Mouse (Mus musculus) frontal cortex, adult (tissue): ENCODE measurements around the gene Sh3tc1.

ENCODE experiments used
- ATAC-seq: cut with Nextera tagmentation; 2 replicates; pipeline ENCODE4 v1.9.2; 2017; ENCODE audit warnings: mild to moderate bottlenecking, moderate library complexity, mixed read lengths; ENCODE audit not compliant: low TSS enrichment

Gene Sh3tc1

DNA sequence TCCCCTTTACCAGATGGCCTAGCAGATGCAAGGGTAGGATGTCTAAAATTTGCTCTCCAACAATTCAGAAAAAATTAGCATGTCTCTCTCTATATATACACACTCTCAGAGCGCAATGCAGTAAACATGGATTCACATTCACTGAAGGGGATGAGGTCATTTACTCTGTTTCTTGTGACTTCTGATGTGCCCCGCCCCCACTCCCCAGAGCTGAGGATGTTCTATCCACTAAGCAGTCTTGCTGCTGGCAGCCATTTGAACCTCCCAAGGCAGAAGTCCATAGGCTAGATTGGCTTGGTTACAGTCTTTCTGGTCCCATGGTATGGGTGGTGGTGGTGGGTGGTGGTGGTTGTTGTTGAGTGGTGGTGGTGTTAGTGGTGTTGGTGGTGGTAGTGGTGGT is 17.9 kb downstream of the Sh3tc1 start:
- ATAC-seq = no peak

DNA sequence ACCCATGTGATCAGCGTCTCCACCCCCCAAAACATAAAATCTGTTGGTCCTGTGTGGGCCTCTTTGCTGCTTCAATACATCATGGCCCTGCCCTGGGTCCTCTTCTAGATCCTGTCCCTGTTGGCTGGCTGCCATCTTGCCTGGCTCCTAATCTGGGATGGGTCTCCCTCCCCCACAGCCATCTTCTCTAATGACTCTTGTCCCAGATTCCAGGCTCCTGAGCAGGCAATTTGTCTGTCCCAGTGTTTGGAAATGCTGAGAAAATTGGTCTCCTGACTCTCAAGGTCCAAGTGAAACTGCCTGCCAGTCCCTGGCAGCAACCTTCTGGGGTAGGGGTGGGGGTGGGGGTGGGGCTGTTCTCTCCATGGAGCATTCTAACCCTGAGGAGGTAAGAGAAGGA is 19.9 kb downstream of the Sh3tc1 start:
- no peak for ATAC-seq

GRCm38 (mm10) chr5:35719343-35719742 is 20.4 kb downstream of the Sh3tc1 start:
- ATAC-seq = no peak

DNA sequence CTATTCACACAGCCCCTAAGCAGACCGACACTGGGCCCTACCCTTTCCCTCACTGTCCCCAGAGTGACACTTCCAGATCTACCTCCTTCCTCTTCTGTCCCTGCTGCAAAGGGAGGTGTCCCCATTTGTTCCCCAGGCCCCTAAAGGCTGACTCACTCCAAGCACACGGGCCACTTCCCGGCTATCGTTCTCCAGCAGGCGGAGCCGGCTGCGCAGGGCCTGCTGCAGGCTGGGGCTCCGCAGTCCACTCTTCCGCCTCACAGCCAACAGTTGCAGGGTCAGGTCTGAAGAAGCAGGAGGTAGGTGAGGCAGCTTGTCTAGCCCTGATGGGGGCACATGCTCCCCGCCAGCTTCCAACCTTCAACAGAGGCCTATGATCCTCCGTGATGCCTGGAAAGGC is 21.0 kb downstream of the Sh3tc1 start:
- ATAC-seq = no peak

DNA sequence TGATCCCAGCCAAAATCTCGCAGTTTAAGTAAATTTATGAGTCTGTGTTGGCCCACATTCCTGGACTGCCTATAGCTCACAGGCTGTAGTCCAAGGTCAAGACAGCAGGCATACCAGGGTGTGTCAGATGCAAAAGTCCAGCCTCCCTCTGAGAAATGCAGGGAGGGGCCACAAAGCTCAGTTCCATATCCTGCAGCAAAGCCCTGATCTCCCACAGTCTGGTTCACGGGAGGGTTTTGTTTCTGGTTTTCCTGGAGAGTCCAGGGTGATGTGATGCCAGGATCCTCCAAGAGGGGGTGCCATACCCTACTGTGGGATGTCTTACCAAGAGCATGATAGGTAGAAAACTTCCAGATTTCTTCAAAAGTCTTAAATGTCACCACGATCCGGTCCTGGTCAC is 21.8 kb downstream of the Sh3tc1 start:
- peak; percentile 58; the same call in 1 of the 2 replicates for ATAC-seq

DNA sequence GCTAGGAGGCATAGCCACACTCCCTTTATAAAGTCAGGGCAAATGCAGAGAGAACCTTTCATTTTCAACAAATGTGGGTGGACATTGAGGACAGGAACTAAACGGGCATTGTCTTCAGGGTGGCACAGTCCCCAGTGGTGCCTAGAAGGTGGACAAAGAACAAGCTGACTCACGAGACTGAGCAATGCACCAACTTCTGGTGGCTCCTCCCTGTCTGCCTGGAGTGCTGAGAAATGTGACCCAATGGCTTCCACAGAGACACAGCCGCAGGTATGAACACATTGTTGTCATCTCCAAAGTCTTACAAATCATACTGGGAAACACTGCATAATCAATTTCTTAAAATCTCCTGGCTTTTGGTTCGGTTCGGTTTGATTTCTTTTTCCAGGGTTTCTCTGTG is 22.3 kb downstream of the Sh3tc1 start:
- no peak for ATAC-seq

DNA sequence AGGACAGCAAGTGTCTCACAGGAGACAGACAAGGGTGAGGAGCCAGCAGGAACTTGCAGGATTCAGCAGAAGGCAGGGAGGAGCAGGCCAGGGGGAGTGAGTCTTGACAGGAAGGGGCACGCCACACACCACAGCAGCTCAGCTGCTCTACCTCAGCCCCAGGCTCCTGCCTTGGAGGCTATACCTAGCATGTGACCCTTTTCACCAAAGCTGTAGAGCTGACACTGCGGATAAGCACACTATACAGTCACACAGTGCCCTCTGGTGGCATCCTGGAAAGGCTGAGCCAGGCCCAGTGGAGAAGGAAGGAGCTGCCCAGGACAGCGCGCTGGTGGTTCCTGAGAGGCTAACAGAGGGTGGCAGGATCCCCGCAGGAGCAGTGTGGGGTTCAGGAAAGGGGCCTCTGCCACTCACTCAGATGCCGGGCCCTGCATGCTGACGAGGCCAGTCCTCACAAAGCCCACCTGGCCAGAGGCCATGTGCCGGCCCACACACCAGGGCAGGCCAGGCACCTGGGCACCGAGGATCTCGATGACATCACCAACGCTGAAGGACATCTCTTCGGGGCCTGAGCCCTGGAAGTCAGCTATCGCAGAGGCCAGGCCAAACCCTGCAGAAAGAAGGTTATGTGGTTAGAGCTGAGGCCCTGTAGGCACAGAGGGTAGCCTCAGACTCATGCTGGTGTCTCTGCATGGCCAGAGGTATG is 26.0 kb downstream of the Sh3tc1 start:
- ATAC-seq = peak; percentile 95

DNA sequence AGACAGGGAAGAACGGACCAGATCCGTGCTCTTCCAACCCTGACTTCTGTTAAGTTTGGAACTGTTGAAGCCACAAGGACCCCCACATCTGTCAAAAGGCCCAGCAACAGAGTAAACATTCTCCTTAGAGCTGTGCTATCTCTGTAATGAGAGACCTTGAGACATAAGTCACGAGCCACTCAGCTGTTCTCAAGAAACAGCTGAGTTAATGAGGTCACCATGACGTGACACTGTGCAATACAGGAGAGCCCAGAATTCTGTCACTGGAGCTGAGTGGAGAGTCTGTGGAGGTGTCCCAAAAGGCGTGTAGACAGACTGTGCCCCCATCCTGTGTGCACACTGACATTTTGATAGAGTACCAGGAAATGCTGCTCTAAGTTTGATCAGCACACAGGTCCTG is 27.3 kb downstream of the Sh3tc1 start:
- ATAC-seq = no peak

DNA sequence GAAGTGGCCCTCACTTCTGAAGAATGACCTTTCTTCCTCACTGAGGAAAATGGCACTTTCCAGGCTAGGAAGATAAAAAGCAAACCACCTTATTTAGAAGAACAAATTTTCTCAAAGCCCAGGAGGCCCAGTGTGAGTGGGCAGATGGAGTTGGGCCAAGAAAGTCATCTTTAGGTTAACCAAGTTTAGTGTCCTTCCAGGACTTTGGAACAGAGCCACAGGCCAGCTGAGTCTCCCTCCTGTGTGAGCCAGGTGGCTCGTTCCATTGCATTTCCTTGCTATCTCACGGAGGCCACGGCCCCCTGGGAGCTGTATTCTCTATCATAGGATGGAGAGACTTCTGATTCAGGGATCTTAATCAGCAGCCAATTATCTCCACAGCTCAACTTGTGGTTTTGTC is 28.9 kb downstream of the Sh3tc1 start:
- no peak for ATAC-seq

- ATAC-seq = no peak
Measured at GRCm38 (mm10) chr5:35710481-35710880, 29.3 kb downstream of the Sh3tc1 start.

DNA sequence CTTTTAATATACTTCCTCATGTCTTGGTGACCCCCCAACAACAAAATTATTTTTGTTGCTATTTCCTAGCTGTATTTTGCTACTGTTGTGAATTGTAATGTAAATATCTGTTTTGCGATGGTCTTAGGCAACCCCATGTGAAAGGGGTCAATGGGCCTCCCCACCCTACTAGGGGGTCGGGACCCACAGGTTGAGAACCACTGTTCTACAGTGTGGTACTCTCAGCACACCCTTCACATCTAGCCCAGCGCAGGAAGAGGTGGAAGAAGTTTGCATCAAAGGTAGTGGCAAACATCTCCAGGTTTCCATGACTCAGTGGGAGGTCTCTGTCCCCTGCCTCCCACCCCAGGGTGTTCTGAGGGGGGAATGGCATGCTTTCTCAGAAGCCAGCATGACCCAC is 34.4 kb downstream of the Sh3tc1 start:
- no peak for ATAC-seq

- ATAC-seq = no peak
Measured at GRCm38 (mm10) chr5:35703814-35704213, 36.0 kb downstream of the Sh3tc1 start.

DNA sequence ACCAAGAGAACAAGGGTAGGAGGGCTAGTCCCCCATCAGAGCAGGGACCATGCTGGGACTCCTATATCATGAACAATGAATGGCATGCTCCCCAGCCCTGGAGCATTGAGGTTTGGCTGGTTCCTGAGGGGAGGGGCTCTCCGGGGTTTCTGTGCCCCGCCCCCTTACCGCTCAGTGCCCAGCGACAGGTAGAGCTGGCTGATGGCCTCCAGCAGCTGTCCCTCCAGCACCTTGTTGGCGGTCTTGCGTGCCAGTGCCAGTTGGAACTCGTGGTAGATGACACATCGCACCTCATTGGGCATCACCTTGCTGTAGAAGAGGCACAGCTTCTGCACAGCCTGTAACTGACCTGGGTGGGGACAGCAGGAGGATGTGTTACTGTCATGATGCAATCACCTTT is 36.6 kb downstream of the Sh3tc1 start:
- ATAC-seq = no peak

- no peak for ATAC-seq
Measured at GRCm38 (mm10) chr5:35702582-35703140, 37.1 kb downstream of the Sh3tc1 start.

DNA sequence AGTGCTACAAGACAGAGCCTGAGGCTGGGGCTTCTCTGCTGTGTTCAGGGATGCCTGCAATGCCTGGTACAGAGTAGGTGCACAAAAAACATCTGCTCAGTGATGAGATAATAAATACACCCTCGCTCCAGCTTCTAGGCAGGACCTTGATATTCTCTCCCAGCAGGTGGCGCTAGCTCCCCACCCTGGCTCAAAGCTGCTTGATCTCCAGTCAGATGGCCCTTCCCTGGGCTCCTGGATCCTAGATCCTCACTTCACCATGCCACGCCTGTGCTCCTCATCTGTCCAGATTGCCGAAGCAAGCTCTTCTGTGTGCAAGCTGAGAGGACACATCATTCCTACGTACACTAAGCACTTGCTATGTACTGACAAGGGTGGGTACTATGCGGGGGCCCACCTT is 38.7 kb downstream of the Sh3tc1 start:
- peak; percentile 90 for ATAC-seq

- ATAC-seq = peak; percentile 76
Measured at GRCm38 (mm10) chr5:35695815-35696214, 44.0 kb downstream of the Sh3tc1 start.

DNA sequence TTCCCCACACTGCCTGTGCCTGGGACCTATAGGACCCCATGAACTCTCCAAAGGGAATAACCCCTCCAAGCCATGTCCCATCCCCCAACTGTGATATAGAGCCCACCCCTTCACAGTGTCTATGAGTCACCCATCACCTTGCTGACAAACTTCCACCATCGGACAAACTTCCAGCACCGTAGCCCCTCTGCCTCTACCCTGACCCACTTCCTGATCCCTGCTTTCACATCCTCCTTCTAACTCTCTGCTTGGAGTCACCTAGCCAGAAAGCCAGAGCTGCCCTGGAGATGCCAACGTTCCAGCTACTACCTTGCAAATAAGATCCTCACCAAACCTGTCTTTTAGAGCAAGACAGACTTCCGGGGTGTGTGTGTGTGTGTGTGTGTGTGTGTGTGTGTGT is 46.1 kb downstream of the Sh3tc1 start:
- no peak for ATAC-seq

DNA sequence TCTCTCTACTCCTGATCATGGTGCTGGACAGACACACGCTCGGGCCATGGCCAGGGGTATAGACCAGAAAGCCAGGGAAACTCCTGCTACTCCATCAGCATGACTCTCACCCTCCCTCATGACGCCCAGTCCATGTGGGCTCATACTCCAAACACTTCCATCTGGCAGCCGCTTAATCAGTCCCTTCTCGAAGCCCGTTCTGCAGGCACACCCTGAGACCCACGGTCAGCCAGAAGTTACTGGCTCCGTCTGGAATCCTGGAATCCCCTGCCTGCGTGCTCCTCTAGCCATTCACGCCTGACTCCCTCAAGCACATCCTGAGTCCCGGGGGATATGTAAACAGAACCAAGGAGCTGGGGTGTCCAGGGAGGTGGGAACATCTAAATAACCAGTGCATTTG is 48.5 kb downstream of the Sh3tc1 start:
- no peak for ATAC-seq

DNA sequence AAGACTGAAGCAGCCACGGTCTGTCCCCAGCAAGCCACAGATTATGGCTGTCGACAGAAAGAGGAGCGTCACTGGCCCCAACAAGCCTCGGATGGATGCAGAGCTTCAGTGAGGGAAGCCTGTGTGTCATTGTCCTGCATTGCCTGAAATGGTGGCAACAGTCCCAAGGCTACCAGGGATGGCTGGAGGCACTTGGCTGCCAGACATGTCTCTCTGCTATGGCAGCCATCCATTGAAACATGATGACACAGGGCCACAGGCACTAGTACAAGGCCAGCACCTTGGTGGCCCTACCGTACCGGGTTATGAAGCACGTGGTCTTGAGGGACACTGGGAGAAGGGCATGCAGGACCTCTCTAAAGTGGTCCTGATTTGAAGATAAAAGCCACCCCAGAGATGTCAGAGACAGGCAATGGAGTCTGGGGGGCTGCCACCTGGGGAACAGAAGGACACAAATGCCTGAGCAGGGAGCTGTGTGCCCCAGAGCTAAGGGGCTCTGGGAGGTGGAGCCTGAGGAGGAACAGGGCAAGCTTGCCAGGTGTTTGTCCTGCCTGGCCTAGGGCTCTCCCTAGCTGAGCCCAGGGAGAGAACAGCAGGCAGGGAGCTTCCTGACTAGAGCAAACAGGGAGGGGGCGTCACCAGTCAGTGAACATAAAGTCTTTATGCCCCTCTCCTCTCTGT is 49.2 kb downstream of the Sh3tc1 start:
- no peak for ATAC-seq

- ATAC-seq = no peak
Measured at GRCm38 (mm10) chr5:35689374-35689773, 50.4 kb downstream of the Sh3tc1 start.

DNA sequence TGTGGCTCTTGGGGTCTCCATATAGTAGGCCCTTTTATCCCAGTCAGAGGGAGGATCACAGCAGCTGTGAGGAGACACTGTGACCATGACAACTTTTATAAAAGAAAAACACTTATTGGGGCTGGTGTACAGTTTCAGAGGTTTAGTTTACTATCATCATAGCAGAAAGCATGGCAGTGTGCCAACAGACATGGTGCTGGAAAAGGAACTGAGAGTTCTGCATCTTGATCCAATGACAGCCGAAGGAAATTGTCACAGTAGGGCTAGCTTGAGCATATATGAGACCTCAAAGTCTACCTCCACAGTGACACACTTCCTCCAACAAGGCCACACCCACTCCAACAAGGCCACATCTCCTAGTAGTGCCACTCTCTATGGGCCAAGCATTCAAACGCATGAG is 50.9 kb downstream of the Sh3tc1 start:
- ATAC-seq = no peak

- ATAC-seq = no peak
Measured at GRCm38 (mm10) chr5:35687098-35687497, 52.7 kb downstream of the Sh3tc1 start.

GRCm38 (mm10) chr5:35686336-35686735 is 53.5 kb downstream of the Sh3tc1 start:
- no peak for ATAC-seq
